Mouse (Mus musculus) mouse embryonic stem cell (cell line): ENCODE measurements around the gene Hemk1.

ENCODE experiments used
- in situ Hi-C, 2 experiments: fragments of 300-500 bp; cut with MboI; formaldehyde crosslinking; loops; 1 replicate in 1 of 2; 3 replicates in 1 of 2; pipeline ENCODE4 v1.14.3; 2019 to 2020; ENCODE audit warnings: low sequenced_read_pairs in 2 of 2, low pct_unique_long_range_greater_than_20kb in 1 of 2, mixed read lengths in 1 of 2; ENCODE audit not compliant: unreplicated experiment in 1 of 2

The Hemk1 gene

DNA sequence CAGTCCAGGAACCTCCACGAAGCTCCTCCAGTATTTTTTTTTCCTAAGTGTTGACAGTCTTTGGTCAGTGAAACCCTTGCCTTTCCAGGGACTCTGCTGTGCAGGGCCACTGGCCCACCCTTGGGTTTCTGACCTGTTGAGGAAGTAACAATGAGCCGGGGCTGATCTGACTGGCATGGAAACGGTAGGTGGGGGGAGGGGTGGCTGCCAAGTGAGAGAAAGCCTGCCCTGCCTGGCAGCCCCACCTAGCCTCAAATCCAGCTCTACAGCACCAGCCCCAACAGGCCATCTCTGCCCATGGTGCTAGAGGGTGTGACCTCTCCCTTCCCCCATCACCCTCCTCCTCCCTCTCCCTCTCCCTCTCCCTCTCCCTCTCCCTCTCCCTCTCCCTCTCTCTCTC, 53.1 kb downstream of the Hemk1 start:
- in situ Hi-C loops: loop anchor here in 1 of 2 experiments (5.0 kb wide), 1 partner anchor 38 kb away; no protein-coding TSS in a partner anchor

DNA sequence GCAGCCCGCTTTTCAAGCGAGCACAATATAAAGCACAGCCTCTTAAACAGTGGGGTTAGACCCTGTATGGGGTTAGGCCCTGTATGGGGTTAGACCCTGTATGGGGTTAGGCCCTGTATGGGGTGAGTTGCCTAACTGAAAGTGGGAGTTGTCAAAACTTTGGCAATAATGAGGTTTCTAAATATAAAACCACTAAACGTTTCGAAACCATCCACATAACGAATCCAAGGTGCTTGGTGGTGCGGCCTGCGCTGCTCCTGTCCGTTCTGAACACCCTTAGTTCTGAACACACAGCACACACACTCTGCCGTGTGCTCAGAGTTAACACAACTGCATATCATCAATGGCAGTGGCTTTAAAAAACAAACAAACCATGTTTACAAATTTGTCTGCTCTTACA, 55.2 kb downstream of the Hemk1 start:
- in situ Hi-C loops: no loop called here

DNA sequence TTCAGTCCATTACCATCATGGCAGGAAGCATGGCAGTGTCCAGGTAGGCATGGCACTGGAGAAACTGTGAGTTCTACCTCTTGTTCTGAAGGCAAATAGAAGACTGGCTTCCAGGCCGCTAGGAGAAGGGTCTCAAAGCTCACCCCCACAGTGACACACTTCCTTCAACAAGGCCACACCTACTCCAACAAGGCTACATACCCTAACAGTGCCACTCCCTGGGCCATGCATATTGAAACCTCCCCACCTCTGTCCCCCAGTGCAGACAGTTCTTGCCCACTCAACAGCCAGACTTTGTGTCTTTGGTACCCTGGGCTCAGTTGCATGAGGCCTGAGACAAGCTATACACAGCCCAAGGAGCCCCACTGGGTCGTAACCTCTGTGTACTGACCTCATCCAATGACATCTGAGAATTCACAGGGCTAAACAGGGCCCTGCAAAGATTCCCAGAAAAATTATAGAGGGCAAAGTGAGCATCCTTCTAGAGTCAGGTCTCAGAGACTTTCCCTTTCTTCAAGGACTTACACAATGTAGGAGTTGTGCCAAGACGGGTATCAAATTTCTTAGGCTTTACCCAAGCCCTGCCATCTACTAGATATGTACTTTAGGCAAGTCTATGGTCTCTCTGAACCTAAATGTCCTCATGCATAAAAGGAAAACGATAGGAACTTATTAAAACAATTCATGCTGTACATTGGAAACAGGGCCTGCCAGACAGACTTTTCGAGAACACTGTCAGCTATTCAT, 56.7 kb downstream of the Hemk1 start:
- in situ Hi-C loops: no loop called here

DNA sequence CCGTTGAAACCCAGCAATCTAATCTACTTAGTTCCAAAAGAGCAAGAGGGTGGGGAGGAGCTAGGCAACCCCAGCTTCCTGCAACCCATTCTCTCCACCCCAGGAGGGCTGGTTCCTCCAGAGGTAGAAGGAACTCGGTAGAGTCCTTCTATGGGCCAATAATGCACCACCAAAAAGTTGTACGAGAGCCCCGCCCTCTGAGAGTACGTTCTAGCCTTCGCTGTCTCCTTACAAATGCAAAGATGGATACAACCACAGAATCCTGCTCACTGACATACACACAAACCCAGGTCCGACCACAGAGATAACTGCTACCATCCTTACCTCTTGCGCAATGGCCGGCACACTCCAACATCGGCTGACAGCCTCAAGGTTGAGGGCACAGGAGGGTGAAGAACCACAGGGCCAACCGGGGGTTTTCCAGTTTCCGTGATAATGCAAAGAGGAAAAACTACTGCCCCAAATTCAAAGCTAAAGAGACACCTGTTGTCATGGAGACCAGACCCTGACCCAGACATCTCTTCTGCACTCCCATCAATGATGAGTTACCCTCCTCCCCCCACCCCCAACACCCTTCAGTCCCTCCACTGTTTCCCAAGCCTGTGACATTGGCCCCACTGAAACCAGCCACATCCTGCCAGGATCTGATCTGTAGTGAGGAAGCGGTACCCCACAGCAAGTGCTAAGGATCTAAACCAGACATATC, 57.7 kb downstream of the Hemk1 start:
- in situ Hi-C loops: no loop called here

DNA sequence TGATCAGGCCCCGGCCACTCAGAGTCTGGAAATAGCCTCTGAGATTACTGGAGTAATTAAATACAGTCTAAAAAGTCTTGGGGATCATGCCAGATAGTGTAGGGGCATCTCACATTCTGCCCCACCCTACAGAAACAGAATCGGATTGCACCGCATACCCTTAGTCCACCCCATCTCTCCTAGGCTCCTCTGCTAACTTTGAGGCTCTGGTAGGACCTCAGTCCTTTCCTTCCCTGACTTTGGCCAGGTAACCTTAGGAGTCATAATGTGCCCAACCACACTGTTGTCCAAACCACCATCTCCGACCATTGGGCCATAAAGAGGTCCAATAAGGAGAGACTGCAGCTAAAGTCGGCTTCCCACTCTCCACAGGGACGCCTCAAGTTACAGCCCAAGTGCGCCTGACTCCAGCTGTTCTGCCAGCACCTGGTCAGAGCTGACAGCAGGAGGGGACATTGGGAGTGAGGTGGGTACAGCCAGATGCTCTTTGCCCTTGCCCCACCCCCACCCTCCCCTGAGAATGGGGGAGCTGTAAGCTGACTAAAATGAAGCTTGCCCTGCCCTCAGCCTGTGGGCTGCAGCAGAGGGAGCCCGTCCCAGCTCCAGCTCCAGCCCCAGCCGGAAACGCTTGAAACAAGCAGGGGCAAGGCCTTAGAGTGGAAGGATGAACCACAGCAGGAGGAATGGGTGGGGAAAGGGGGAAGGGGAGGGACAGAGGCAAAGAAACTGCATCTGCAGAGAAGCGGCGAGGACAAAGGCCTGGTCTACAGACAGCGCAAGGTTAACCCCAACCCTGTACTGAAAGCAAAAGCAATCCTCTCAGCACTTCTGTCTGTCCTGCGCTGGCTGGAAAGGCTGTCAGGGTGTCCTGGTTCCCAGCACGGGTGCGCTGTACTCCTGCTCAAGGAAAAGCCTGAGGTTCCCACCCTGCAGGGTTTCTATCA, 58.5 kb downstream of the Hemk1 start:
- in situ Hi-C loops: no loop called here

DNA sequence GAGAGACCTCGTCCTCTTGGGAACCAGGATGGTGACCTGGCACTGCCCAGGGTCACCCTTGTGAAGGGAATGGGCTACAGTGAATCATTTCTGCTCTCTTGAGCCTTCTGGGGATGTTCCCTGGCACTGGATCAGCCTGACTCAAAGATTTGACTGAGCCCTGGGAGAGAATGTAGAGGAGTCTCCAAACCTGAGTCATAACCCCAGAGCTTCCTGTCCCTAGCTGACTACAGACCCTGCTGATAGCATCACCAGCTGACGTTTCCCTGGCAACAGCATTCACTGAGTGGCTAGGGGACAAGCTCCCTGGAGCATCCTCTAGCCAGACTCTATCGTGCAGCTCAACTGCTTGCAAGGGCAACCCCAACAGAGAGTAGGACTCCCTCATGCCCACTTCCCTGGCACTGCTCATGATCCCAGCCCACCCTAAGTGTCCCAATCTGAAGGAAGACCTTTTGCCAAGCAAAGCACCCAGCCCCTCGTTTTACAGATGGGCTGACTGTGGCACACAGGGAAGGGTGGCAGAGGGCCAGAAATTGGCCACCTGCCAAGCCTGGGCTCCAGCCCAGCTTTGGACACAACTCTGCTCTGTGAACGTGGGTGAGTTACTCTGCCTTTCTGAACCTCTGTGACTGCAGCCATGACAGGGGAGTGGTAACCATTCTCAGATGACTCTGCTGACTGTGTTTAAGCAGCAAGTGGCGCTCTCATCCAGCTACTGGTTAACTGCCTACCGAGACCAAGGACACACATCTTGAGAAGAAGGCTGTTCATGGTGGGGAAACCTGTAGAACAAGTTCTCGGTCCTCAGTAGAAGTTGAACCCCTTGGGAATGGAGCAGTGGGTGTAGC, 59.4 kb downstream of the Hemk1 start:
- in situ Hi-C loops: no loop called here

DNA sequence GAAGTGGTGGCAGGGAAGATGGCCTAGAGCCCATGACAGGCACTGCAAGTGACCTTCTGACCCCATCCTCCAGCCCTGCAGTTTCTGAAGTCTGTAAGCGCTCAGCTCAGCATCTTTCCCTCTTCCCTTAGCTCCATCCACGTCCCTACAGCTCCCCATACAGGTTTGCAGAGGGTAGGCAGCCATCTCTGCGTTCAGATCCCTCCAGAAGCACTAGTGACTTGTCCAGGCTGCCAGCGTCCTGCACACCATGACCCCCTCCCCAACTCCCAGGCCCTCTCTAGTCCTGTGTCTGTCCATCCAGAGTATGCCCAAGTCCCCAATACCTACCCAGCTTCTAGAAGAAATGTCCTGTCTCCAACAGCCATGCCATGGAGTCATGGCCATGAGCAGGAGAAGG, 60.0 kb downstream of the Hemk1 start:
- in situ Hi-C loops: no loop called here

DNA sequence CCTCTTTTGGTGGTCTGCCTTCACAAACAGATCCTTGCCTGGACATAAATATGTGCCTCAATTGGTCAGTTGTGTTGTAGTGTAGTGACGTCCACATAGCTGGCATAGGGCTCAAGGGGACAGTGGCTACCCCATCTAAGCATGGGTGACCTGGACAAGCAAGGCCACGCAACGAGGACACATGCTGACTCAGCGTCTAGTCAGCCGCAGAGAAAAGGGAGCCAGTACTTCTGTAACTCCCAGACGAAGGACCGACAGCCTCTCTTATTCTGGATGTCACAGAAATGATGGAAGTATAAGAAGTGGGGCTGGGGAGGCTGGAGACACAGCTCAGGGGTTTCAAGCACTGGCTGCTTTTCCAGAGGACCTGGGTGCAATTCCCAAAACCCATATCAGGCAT, 60.5 kb downstream of the Hemk1 start:
- in situ Hi-C loops: no loop called here
